Comparison of ENCODE assay signal across 8 mouse cellular contexts in genomic region chr11:106997976-106998375, GRCm38 (mm10). TPM values are rescaled to one million over a fixed set of nuclear protein-coding genes. Genes with fewer than 3 reads are reported as not detected.
DNase-seq lines count a peak whose midpoint lies in the region; ATAC-seq and TF ChIP-seq lines count a peak whose summit lies in the region.

No protein-coding gene starts in this region.

- H3K27me3 ChIP-seq in kidney, embryonic 15.5 days = no peaks in the 10 kb centered on the region
- no peaks in the 10 kb centered on the region for H3K27me3 ChIP-seq in hindbrain, embryonic 16.5 days (replicated peaks; ENCODE audit: control insufficient read depth, insufficient read depth, low read length)
- H3K27me3 ChIP-seq in midbrain, embryonic 14.5 days (ENCODE audit: control insufficient read depth, insufficient read depth, low read length) = no peaks in the 10 kb centered on the region

- WGBS in kidney, embryonic 15.5 days = 24% methylated on average over 5 of the region's 5 CpGs
- 10% methylated on average over 5 of the region's 5 CpGs for WGBS in hindbrain, embryonic 16.5 days
- WGBS in midbrain, embryonic 14.5 days = 9% methylated on average over 5 of the region's 5 CpGs

- H3K9me3 ChIP-seq in kidney, embryonic 15.5 days (replicated peaks) = no peaks in the 10 kb centered on the region
- no peaks in the 10 kb centered on the region for H3K9me3 ChIP-seq in hindbrain, embryonic 16.5 days (ENCODE audit: control insufficient read depth, low read length)
- no peaks in the 10 kb centered on the region for H3K9me3 ChIP-seq in midbrain, embryonic 14.5 days (ENCODE audit: control insufficient read depth, low read length)

- H3K36me3 ChIP-seq in kidney, embryonic 15.5 days = peaks cover 43% of the 10 kb centered on the region
- peaks cover 14% of the 10 kb centered on the region for H3K36me3 ChIP-seq in hindbrain, embryonic 16.5 days (ENCODE audit: control insufficient read depth, insufficient read depth, low read length)
- peaks cover 39% of the 10 kb centered on the region for H3K36me3 ChIP-seq in midbrain, embryonic 14.5 days (ENCODE audit: control insufficient read depth, insufficient read depth, low read length)

- peak overlapping the region; percentile 88 for H3K9ac ChIP-seq in kidney, embryonic 15.5 days
- no peak overlapping the region; the same call in 1 of the 2 replicates for H3K9ac ChIP-seq in hindbrain, embryonic 16.5 days (ENCODE audit: low read depth, low read length)
- peak overlapping the region; percentile 79 for H3K9ac ChIP-seq in midbrain, embryonic 14.5 days (replicated peaks; ENCODE audit: low read length)

- ATAC-seq in kidney, embryonic 15.5 days (replicated peaks; ENCODE audit: low FRiP score) = no peak
- no peak for ATAC-seq in hindbrain, embryonic 16.5 days
- no peak for ATAC-seq in midbrain, embryonic 14.5 days (ENCODE audit: low FRiP score, low TSS enrichment)

- DNase-seq in kidney, adult 9 months = no peak
- no peak for DNase-seq in midbrain, embryonic 14.5 days
- DNase-seq in urinary bladder, postnatal 4 days (ENCODE audit: low spot score in 2 of 2) = no peak
- no peak for DNase-seq in layer of hippocampus, adult 9-11 months
- DNase-seq in c-Kit-positive CD71-positive TER-119-positive erythroid progenitor cells, embryonic 14.5 days (ENCODE audit: low spot score) = no peak

- no peak overlapping the region for H3K27ac ChIP-seq in kidney, embryonic 15.5 days
- no peak overlapping the region for H3K27ac ChIP-seq in bone marrow macrophage, adult 2 months (ENCODE audit: insufficient read depth, low read depth, low read length)
- no peak overlapping the region for H3K27ac ChIP-seq in hindbrain, embryonic 16.5 days (ENCODE audit: low read depth, low read length)
- H3K27ac ChIP-seq in midbrain, embryonic 14.5 days (replicated peaks; ENCODE audit: low read depth, low read length) = peak overlapping the region; percentile 77; the same call in 1 of the 2 replicates

- H3K4me3 ChIP-seq in kidney, embryonic 15.5 days (replicated peaks) = peak overlapping the region; percentile 99
- peak overlapping the region; percentile 94 for H3K4me3 ChIP-seq in bone marrow macrophage, adult 2 months (ENCODE audit: insufficient read depth, low read length)
- peak overlapping the region; percentile 69 for H3K4me3 ChIP-seq in hindbrain, embryonic 16.5 days (ENCODE audit: low read length)
- peak overlapping the region; percentile 90 for H3K4me3 ChIP-seq in midbrain, embryonic 14.5 days (replicated peaks; ENCODE audit: low read depth, low read length)

- peaks cover 22% of the 10 kb centered on the region for H3K4me1 ChIP-seq in kidney, embryonic 15.5 days
- peaks cover 19% of the 10 kb centered on the region for H3K4me1 ChIP-seq in bone marrow macrophage, adult 2 months (ENCODE audit: control insufficient read depth, insufficient read depth, low read length)
- no peaks in the 10 kb centered on the region for H3K4me1 ChIP-seq in hindbrain, embryonic 16.5 days (ENCODE audit: control insufficient read depth, insufficient read depth, low read depth, low read length)
- H3K4me1 ChIP-seq in midbrain, embryonic 14.5 days (ENCODE audit: control insufficient read depth, insufficient read depth, low read length) = peaks cover 6% of the 10 kb centered on the region; the same call in 1 of the 2 replicates

- H3K4me2 ChIP-seq in kidney, embryonic 15.5 days = peak overlapping the region; percentile 69
- H3K4me2 ChIP-seq in hindbrain, embryonic 16.5 days (ENCODE audit: low read length) = peak overlapping the region; percentile 61
- H3K4me2 ChIP-seq in midbrain, embryonic 14.5 days (ENCODE audit: low read length) = peak overlapping the region; percentile 65

- no peak for TF ChIP-seq CTCF in bone marrow macrophage, adult 2 months (IDR thresholded peaks at IDR 0.05; ENCODE audit: low read depth, low read length)

- TF ChIP-seq POLR2A in bone marrow macrophage, adult 2 months (IDR thresholded peaks at IDR 0.05; ENCODE audit: borderline replicate concordance, low read depth, low read length) = no peak

RNA-seq across cellular contexts. Expression of gene Kpna2, which starts 1.4 kb away (rescaled TPM):
- 407 and 415 TPM in 2 replicates for polyA plus RNA-seq in kidney, embryonic 15.5 days (2015; fragmentation: Nextera tagmentation; extraction: Ambion mirVana)
- polyA plus RNA-seq in bone marrow macrophage, adult 2 months (2012; ENCODE audit: insufficient read depth, insufficient read length, missing spikeins) = 72.2 and 79.5 TPM in 2 replicates
- 132 and 165 TPM in 2 replicates for polyA plus RNA-seq in hindbrain, embryonic 16.5 days (2015; fragmentation: Nextera tagmentation; extraction: Ambion mirVana)
- 127 and 206 TPM in 2 replicates for polyA plus RNA-seq in midbrain, embryonic 14.5 days (2014; fragmentation: Nextera tagmentation; extraction: Ambion mirVana)

RNA-seq across cellular contexts. Expression of gene 1810010H24Rik, which starts 27.5 kb away (rescaled TPM):
- 1.7 and 2.1 TPM in 2 replicates for polyA plus RNA-seq in kidney, embryonic 15.5 days (2015; fragmentation: Nextera tagmentation; extraction: Ambion mirVana)
- polyA plus RNA-seq in bone marrow macrophage, adult 2 months (2012; ENCODE audit: insufficient read depth, insufficient read length, missing spikeins) = not detected in 2 replicates
- polyA plus RNA-seq in hindbrain, embryonic 16.5 days (2015; fragmentation: Nextera tagmentation; extraction: Ambion mirVana) = 4.7 and 5.1 TPM in 2 replicates
- polyA plus RNA-seq in midbrain, embryonic 14.5 days (2014; fragmentation: Nextera tagmentation; extraction: Ambion mirVana) = 9.6 and 11.1 TPM in 2 replicates
